Mouse (Mus musculus) c-Kit-positive CD71-positive TER-119-positive erythroid progenitor cells, embryonic 14.5 days (primary cell): ENCODE measurements around the gene Hand2.

ENCODE experiments used
- DNase-seq: peaks from one replicate; pipeline ENCODE4 v3.0.0-alpha.2; 2013; ENCODE audit warnings: low spot score

Gene Hand2

GRCm38 (mm10) chr8:57342386-57343090 is 21.8 kb downstream of the Hand2 start:
- DNase-seq, result no peak

- DNase-seq, result no peak
Measured at GRCm38 (mm10) chr8:57343731-57344315, 23.0 kb downstream of the Hand2 start.

- DNase-seq, result no peak
Measured at GRCm38 (mm10) chr8:57344956-57345870, 24.4 kb downstream of the Hand2 start.

DNA sequence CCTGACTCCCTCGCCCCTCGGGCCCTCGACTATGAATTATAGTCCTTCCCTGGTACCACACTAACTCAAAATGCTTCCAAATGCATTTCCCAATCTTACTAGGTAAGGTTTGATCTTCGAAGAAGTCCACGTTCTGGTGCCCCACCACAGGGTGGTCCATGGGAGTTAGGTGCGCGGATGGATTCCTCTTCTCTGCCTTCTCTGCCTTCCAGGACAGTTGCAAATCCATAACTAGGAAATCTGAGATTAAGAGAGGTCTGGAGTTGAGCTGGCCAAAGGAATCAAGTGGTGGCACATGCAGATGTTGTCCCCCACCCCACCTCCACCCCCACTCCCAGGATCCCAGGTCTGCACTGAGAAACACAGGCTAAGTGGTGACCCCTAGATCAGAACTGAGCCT is 25.6 kb downstream of the Hand2 start:
- no peak for DNase-seq

GRCm38 (mm10) chr8:57347141-57347540 is 26.4 kb downstream of the Hand2 start:
- no peak for DNase-seq

- DNase-seq, result no peak
Measured at GRCm38 (mm10) chr8:57348251-57348650, 27.5 kb downstream of the Hand2 start.

DNA sequence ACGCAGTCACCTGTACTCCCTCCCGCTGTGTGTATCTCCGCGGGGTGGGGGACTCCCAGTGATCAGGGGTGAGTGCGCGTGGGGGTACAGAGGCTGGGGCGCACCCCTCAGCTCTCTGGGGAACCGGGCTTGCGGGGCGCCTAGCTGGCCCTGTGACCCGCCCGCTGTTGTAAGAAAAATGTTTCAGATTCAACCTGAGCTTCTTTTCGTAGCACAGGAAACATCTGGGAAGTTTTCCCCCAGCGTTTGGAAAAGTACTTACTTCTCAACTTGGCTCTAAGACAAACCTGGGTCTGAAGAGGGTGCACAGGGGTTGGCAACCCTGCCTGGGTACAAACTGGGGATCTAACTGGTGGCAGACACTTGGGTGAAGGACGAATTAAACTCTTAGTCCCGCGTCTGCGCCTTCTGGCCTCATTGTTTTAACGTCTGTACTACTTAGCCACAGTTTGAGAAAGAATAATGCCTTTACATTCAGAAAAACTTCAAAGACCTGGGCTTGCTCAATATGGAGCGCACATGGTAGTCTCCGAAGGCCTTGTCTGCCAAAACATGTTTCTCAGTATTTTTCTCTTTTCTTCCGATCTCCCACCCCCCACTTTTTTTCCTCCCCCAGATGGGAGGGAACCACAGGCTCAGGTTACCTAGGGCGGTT is 28.2 kb downstream of the Hand2 start:
- no peak for DNase-seq

GRCm38 (mm10) chr8:57351861-57352260 is 31.1 kb downstream of the Hand2 start:
- no peak for DNase-seq

DNA sequence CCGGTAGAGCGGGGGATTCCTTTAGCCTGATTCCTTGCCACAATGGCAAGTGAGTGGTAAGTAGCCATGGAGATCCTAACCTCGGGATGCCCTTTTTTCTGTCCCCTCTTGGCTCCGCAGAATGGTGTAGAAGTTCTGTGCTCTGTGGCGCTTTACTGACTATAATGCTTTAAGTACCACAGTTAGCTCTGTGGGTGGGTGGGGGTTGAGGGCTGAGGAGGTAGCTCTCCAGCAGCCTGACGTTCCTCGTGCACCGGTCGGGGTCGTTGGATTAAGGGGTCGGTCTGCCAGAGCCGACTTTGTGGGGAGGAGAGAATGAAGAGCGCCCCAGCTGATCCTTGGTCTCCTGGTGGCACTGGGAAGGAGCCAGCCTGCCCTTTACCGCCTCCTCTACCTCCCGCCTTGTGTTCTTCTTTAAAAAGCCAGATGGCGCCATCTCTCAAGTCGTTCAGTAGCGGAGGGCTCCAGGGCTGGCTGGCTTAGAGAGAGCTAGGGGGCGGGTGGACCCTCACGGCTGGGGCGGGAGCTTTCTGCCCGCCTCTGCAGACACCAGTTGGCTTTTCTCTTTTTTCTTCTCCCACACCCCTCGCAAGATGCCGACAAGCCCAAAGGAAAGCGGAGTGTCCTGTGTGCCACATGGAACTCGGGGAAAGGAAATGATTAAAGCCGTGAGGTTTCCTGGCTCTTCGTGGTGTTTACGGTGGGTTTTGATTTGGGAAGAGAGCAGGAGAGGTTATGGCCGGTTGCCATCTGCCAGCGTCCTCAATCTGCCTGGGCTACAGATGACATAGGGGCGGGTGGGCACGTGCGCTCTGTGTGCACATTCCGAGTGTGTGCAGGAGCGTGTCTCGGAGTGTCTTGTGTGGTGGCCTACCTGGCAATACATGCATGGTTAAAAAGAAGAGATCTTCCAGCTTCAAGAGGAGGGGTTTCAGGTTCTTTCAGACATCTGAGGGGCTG is 32.8 kb downstream of the Hand2 start:
- no peak for DNase-seq

DNA sequence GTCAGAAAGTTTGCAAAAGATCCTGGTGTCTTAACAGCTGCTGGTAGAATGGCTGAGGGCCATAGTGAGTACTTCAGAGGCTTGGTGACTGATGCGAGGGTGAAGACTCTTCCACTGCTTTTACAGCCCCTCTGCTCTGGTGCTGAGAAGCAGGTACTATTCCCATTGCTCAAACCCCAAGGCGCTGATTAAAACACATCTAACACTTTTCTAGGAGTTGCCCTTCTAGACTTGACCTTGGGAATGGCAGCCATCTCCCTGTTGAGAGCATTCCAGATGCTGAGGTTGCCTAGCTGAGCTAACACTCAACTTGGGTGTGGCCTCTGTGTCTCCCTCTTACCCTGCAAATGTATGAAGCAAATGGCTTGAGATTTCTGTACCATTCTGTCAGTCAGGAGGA is 34.1 kb downstream of the Hand2 start:
- no peak for DNase-seq

- DNase-seq, result no peak
Measured at GRCm38 (mm10) chr8:57356529-57357325, 35.9 kb downstream of the Hand2 start.

GRCm38 (mm10) chr8:57360493-57360892 is 39.7 kb downstream of the Hand2 start:
- no peak for DNase-seq

DNA sequence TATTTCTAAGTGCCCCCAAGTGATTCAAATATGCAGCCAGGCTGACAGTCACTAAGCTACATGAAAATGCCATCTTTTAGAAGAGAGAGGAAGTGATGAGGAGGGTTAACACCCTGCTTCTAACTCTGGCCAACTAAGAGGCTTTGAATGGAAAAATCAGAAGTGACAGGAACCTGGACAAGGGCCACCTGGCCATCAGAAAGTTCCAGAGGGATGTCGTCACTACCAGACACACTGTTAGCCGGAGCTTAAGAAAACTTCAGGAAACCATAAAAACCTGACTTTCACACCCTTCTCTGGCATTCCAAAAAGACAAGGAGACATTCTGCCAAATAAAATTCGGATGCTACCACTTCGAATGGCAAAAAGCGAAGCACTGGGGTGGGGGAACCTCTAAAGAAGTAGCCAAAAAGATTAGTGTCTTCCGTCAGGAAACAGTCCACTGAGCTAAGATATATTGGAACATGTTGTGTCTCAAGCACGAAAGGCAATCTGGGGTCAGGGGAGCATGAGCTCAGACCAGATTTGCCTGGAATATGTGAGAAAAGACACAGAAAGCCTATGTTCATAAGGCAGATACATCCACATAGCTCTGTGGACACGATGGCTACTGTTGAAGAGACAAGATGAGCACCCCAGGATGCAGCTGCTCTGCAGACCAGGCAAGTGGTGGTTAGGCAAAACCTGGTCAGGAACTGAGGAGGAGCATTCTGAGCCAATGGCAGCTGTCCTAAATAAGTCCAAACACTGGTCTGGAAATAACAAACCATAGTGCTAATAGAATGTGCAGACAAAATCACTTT is 40.4 kb downstream of the Hand2 start:
- no peak for DNase-seq

GRCm38 (mm10) chr8:57362881-57363280 is 42.1 kb downstream of the Hand2 start:
- DNase-seq, result no peak

DNA sequence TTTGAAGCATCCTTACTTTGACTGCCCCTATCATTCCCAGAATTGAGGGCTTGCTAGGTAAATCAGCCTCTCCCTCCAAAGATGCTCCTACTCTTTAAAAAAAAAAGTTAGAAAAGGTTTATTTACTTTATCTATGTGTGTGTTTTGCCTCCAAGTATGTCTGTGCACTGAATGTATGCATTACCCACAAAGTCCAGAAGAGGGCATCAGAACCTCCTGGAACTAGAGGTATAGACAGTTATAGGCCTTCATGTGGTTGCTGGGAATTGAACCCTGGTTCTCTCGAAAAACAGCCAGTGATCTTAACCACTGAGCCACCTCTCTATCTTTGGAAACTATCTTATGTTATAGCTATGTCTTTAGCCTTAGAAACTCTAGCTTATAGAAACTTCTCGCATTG is 53.3 kb downstream of the Hand2 start:
- no peak for DNase-seq
